Mouse (Mus musculus) kidney, adult 2 months (tissue): ENCODE measurements around the gene Ccl22. TPM values are rescaled to one million over a fixed set of nuclear protein-coding genes. Genes with fewer than 3 reads are reported as not detected.

Experiments used
- DNase-seq: peaks from one replicate; pipeline ENCODE4 v3.0.0; 2021
- H3K27ac ChIP-seq: fragments of 200-500 bp; 2 replicates; pipeline ENCODE4 v1.5.1; 2012; ENCODE audit warnings: low read depth, low read length, control low read depth, inconsistent platforms; ENCODE audit not compliant: insufficient read depth
- H3K27me3 ChIP-seq: fragments of 200-500 bp; replicated peaks from 2 replicates; pipeline ENCODE4 v1.6.1; 2012; ENCODE audit warnings: mild to moderate bottlenecking, moderate library complexity, low read length, inconsistent platforms; ENCODE audit not compliant: control insufficient read depth, insufficient read depth
- H3K36me3 ChIP-seq: fragments of 200-500 bp; 2 replicates; pipeline ENCODE4 v1.6.1; 2012; ENCODE audit warnings: mild to moderate bottlenecking, moderate library complexity, low read length, inconsistent platforms; ENCODE audit not compliant: control insufficient read depth, insufficient read depth
- H3K4me1 ChIP-seq: fragments of 200-500 bp; 2 replicates; pipeline ENCODE4 v1.6.1; 2011; ENCODE audit warnings: low read length; ENCODE audit not compliant: control insufficient read depth, insufficient read depth
- H3K4me3 ChIP-seq: fragments of 200-500 bp; 2 replicates; pipeline ENCODE4 v1.5.1; 2011; ENCODE audit warnings: mild to moderate bottlenecking, low read depth, low read length, control low read depth; ENCODE audit not compliant: insufficient read depth
- CTCF ChIP-seq: fragments of 200-500 bp; conservative IDR thresholded peaks from 2 replicates; pipeline ENCODE4 v1.5.1; 2011; ENCODE audit warnings: low read depth, mild to moderate bottlenecking, control low read depth, low read length, moderate library complexity, mixed read lengths; ENCODE audit not compliant: insufficient read depth, insufficient read length
- POLR2A ChIP-seq: fragments of 200-500 bp; IDR thresholded peaks from one replicate; pipeline ENCODE4 v1.6.1; 2011; ENCODE audit warnings: low read depth, low read length, control low read depth
- WGBS: fragments of 180-500 bp; shearing (Covaris S2); methylation state at CpG from one replicate; pipeline ENCODE4 v1.1.7; 2018; 5-methylcytosine and 5-hydroxymethylcytosine counted together
- polyA plus RNA-seq: library from polyadenylated mRNA; depleted of rRNA; stranded (reverse); fragments of >200 nt; gene quantifications from 2 replicates; pipeline ENCODE4 v1.2.3, GENCODE M21; 2012; rRNA removed

Gene Ccl22
- 0.87 and 3.7 TPM in 2 replicates for polyA plus RNA-seq

DNA sequence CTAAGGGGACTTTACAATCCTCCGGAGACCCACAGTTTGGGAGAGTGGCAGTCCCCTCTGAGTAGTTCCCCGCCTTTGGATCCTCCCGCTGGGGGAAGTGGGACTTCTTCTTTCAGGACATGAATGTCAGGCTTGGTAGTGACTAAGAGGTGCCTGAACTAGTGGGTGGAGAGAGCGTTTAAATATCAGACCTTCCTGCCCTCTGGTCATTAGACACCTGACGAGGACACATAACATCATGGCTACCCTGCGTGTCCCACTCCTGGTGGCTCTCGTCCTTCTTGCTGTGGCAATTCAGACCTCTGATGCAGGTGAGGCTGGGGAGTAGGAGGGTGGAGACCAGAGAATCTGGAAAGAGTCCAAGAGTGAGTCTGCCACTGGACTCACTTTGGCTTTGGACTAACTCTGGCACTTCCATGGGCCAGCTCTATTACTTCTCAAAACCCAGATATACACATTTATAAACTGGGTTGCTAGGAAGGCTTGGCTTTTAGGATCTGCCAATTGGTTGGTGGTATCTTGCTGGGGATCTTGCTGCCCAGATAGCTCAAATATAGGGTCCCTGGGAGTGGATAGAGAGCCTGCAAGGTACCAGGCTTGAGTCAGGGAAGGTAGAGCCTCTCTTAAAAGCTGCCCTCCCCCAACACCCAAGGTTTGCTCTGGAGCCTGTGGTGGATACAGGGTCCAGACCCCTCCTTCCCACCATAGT is at the start of gene Ccl22:
Gene Ccl22 (plus strand): TSS at position 115 of the 709 bp plus-strand sequence.
- WGBS, result 90% methylated on average over 7 of the region's 7 CpGs
- H3K27me3 ChIP-seq, result no peaks in the 10 kb centered on the region
- H3K4me1 ChIP-seq, result no peaks in the 10 kb centered on the region
- no peak within 1 kb of the TSS for H3K4me3 ChIP-seq
- DNase-seq, result no peak
- no peaks in the 10 kb centered on the region for H3K36me3 ChIP-seq
- H3K27ac ChIP-seq, result no peak within 1 kb of the TSS
- TF ChIP-seq CTCF (no peak), POLR2A (no peak)

DNA sequence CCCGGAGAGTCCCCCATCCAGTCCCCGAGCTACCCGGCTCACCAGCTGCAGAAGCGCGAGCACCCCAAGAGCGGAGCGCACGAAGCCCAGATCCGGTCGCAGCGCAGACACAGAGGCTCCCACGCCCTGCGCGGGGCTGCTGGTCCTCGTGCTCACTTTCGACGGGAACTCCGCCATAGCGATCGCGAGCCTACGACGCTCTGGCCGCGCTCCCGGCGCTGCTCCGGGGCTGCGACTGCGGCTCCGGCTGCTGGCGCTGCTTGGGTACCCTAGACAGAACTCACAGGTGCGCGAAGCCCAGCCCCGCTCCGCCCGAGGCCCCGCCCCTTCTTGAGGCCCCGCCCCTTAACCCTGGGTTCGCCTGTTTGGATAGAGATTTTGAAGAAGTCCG is 49.4 kb upstream of the Ccl22 start, which contains the start of gene Pllp:
Gene Pllp (minus strand): TSS at position 285 of the 391 bp plus-strand sequence.
- H3K27ac ChIP-seq, result peak within 1 kb of the TSS; percentile 19
- H3K36me3 ChIP-seq, result no peaks in the 10 kb centered on the region
- TF ChIP-seq POLR2A, result no peak
- TF ChIP-seq CTCF, result no peak
- under 1% methylated on average over 41 of the region's 41 CpGs for WGBS
- no peaks in the 10 kb centered on the region for H3K27me3 ChIP-seq
- peaks cover 8% of the 10 kb centered on the region; the same call in 1 of the 2 replicates for H3K4me1 ChIP-seq
- H3K4me3 ChIP-seq, result peak within 1 kb of the TSS; percentile 52
- DNase-seq, result peak; percentile 79

DNA sequence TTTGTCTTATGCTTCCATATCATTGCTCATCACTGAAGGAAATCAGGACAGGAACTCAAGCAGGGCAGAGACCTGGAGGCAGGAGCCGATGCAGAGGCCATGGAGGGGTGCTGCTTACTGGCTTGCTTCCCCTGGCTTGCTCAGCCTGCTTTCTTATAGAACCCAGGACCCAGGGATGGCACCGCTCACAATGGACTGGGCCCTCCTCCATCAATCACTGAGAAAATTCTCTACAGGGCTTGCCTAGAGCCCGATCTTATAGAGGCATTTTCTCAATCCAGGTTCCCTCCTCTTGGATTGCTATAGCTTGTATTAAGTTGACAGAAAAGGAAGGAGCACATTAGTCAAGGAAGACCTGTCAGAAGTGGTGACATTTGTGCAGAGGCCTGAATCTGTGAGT is 48.8 kb upstream of the Ccl22 start:
- TF ChIP-seq CTCF (no peak), POLR2A (no peak)
- Histone ChIP-seq H3K27ac (no peak overlapping the region), H3K27me3 (no peaks in the 10 kb centered on the region), H3K4me1 (peaks cover 4% of the 10 kb centered on the region; the same call in 1 of the 2 replicates), H3K36me3 (no peaks in the 10 kb centered on the region), H3K4me3 (no peak overlapping the region)
- no peak for DNase-seq
- WGBS, result 66% methylated on average over 3 of the region's 3 CpGs

GRCm38 (mm10) chr8:94697956-94698355 is 47.4 kb upstream of the Ccl22 start:
- Histone ChIP-seq H3K27me3 (no peaks in the 10 kb centered on the region), H3K4me1 (no peaks in the 10 kb centered on the region), H3K36me3 (no peaks in the 10 kb centered on the region), H3K4me3 (no peak overlapping the region), H3K27ac (no peak overlapping the region)
- TF ChIP-seq POLR2A, result no peak
- no peak for TF ChIP-seq CTCF
- 87% methylated on average over 6 of the region's 6 CpGs for WGBS
- DNase-seq, result no peak

DNA sequence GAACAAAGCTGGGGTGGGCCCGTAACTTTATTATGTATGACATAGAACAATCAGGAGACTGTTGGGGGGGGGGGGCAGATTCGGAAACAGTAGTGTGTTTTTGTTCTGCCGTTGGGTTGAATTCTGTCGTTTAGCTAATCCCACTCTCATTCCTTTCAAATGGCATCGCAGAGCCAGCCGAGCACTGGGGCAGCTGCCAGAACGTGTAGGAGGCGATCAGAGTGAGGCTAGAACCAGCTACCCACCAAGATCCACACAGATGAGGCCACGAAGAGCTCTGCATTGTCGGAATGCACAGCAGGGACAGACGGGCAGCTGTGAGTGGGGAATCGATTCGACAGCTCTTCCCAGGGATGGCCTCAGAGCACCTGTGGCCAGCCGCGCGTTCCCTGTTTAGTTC is 46.0 kb upstream of the Ccl22 start:
- TF ChIP-seq CTCF, result no peak
- no peak for TF ChIP-seq POLR2A
- H3K4me1 ChIP-seq, result no peaks in the 10 kb centered on the region; the same call in 1 of the 2 replicates
- no peaks in the 10 kb centered on the region for H3K27me3 ChIP-seq
- no peak overlapping the region for H3K27ac ChIP-seq
- H3K4me3 ChIP-seq, result no peak overlapping the region
- no peaks in the 10 kb centered on the region for H3K36me3 ChIP-seq
- 83% methylated on average over 16 of the region's 16 CpGs for WGBS
- DNase-seq, result no peak

DNA sequence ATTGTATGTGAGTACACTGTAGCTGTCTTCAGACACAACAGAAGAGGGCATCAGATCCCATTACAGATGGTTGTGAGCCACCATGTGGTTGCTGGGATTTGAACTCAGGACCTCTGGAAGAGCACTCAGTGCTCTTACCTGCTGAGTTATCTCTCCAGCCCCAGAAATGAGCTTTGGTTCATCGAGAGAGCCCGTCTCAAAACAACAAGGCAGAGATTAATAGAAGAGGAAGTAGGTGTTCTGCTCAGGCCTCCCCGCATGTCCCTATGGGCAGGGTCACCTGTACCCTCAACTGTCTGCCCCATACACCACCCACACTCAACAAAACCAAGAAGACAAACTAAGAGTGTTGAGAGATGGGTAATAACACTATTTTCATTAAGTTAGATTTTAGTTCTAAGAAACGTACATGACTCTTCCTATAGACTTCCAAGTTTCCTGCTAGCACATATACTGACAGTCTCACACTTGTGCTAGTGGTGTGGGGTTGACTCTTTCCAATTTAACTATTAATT is 44.9 kb upstream of the Ccl22 start:
- Histone ChIP-seq H3K4me1 (no peaks in the 10 kb centered on the region; the same call in 1 of the 2 replicates), H3K4me3 (no peak overlapping the region), H3K36me3 (no peaks in the 10 kb centered on the region), H3K27me3 (no peaks in the 10 kb centered on the region), H3K27ac (no peak overlapping the region)
- DNase-seq, result no peak
- TF ChIP-seq POLR2A (no peak), CTCF (no peak)
- WGBS, result 89% methylated on average over 4 of the region's 4 CpGs

GRCm38 (mm10) chr8:94702156-94702555 is 43.2 kb upstream of the Ccl22 start:
- Histone ChIP-seq H3K36me3 (no peaks in the 10 kb centered on the region), H3K4me1 (peaks cover 5% of the 10 kb centered on the region), H3K4me3 (no peak overlapping the region), H3K27ac (no peak overlapping the region), H3K27me3 (no peaks in the 10 kb centered on the region)
- DNase-seq, result no peak
- WGBS, result 54% methylated on average over 3 of the region's 3 CpGs
- no peak for TF ChIP-seq CTCF
- TF ChIP-seq POLR2A, result no peak
